Mouse (Mus musculus) liver, embryonic 16.5 days (tissue): ENCODE results near the gene Olfr978. TPM values are rescaled to one million over a fixed set of nuclear protein-coding genes. Genes with fewer than 3 reads are reported as not detected.
"Not testable (repeated sequence)": the region's sequence is repeated elsewhere in the genome, so short reads cannot be mapped to it uniquely, and the experiment has no call there.

Experiments used
- ATAC-seq: fragments of 200-750 bp; cut with Nextera tagmentation; 2 replicates; pipeline ENCODE4 v1.8.0; 2017; ENCODE audit warnings: low read depth, mild to moderate bottlenecking, moderate number of reproducible peaks, moderate library complexity
- H3K27ac ChIP-seq: fragments of 300-500 bp; sonication (generic); 2 replicates; pipeline ENCODE4 v1.5.1; 2014; ENCODE audit warnings: mild to moderate bottlenecking, low read length
- H3K27me3 ChIP-seq: fragments of 300-500 bp; sonication (generic); 2 replicates; pipeline ENCODE4 v1.6.1; 2014; ENCODE audit warnings: low read depth, low read length, mixed read lengths; ENCODE audit not compliant: control insufficient read depth, insufficient read depth
- H3K36me3 ChIP-seq: fragments of 300-500 bp; sonication (generic); 2 replicates; pipeline ENCODE4 v1.6.1; 2014; ENCODE audit warnings: mild to moderate bottlenecking; ENCODE audit not compliant: control insufficient read depth, insufficient read depth
- H3K4me1 ChIP-seq: fragments of 300-500 bp; sonication (generic); 2 replicates; pipeline ENCODE4 v1.6.1; 2014; ENCODE audit warnings: low read depth, low read length, mixed read lengths; ENCODE audit not compliant: control insufficient read depth
- H3K4me2 ChIP-seq: fragments of 300-500 bp; sonication (generic); 2 replicates; pipeline ENCODE4 v1.6.1; 2014; ENCODE audit warnings: low read depth, low read length, mixed read lengths
- H3K4me3 ChIP-seq: fragments of 300-500 bp; sonication (generic); 2 replicates; pipeline ENCODE4 v1.5.1; 2014; ENCODE audit warnings: low read depth, mild to moderate bottlenecking, low read length
- H3K9ac ChIP-seq: fragments of 300-500 bp; sonication (generic); 2 replicates; pipeline ENCODE4 v1.6.1; 2014; ENCODE audit warnings: low read depth, low read length
- H3K9me3 ChIP-seq: fragments of 300-500 bp; sonication (generic); replicated peaks from 2 replicates; pipeline ENCODE4 v1.6.1; 2016; ENCODE audit warnings: low read length; ENCODE audit not compliant: control insufficient read depth
- WGBS: fragments of 180-500 bp; shearing (Covaris S2); extraction: QIAGEN DNeasy Blood & Tissue Kit; methylation state at CpG from one replicate; pipeline ENCODE4 v1.1.7; 2014; ENCODE audit not compliant: insufficient replicate concordance; 5-methylcytosine and 5-hydroxymethylcytosine counted together
- polyA plus RNA-seq: library from polyadenylated mRNA; unstranded; fragments of >200 nt; fragmentation: Nextera tagmentation; extraction: Ambion mirVana; gene quantifications from 2 replicates; pipeline ENCODE4 v1.2.1, GENCODE M21; 2015

Olfr978 gene
- not detected in 2 replicates for polyA plus RNA-seq

DNA sequence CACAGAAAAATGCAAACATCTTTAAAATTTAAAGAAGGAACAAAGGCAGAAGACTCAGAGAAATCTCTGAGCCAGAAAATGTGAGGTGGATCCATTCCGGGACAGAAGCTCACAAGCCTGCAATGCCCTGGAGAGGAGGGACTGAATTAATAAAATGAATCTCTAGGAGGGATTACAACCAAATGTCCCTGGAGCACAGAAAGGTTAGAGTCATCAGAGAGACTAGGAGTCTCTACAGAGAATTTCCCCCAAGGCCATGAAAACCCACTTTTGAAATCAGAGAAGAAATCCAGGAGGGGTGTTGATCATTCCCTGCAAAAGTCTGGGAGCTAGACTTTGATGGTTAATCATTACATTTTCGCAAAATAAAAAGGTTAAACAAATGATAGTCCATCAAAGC lies at the start of gene Olfr978:
Gene Olfr978, plus strand, starts transcription at position 301 of the 400 bp plus-strand sequence.
- no peak for ATAC-seq
- H3K4me3 ChIP-seq = no peak within 1 kb of the TSS
- no peak within 1 kb of the TSS for H3K27ac ChIP-seq
- no peaks in the 10 kb centered on the region for H3K4me1 ChIP-seq
- H3K36me3 ChIP-seq = no peaks in the 10 kb centered on the region
- H3K27me3 ChIP-seq = no peaks in the 10 kb centered on the region
- H3K4me2 ChIP-seq = no peak within 1 kb of the TSS
- no peaks in the 10 kb centered on the region for H3K9me3 ChIP-seq
- WGBS = 48% methylated on average over 2 of the region's 2 CpGs
- H3K9ac ChIP-seq = no peak within 1 kb of the TSS

DNA sequence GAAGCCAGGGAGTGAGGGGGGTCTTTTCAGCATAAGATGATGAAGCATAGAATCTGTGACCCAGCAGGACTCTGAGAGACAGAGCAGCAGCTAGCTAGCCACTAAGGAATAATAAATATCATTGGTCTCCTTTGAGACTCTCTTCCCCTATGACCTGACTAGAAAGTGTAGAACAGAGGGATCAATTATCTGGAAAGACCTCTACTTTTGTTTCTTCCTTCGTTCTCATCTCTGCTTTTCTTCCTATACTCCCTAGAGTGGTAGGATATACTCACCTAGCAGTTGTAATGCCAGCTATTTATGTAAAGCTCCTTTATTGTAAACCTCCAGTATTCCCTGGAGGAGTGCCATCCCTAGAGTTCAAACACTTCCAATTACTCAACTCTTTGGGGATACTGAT lies 40.0 kb upstream of the Olfr978 start, which contains the start of gene Olfr975:
Gene Olfr975, minus strand, starts transcription at position 101 of the 400 bp plus-strand sequence.
- Histone ChIP-seq H3K9me3 (no peaks in the 10 kb centered on the region), H3K9ac (no peak within 1 kb of the TSS), H3K27ac (no peak within 1 kb of the TSS), H3K27me3 (no peaks in the 10 kb centered on the region), H3K4me3 (no peak within 1 kb of the TSS), H3K4me2 (no peak within 1 kb of the TSS), H3K4me1 (no peaks in the 10 kb centered on the region), H3K36me3 (no peaks in the 10 kb centered on the region)
- WGBS = 44% methylated on average over 1 of the region's 1 CpGs
- no peak for ATAC-seq

DNA sequence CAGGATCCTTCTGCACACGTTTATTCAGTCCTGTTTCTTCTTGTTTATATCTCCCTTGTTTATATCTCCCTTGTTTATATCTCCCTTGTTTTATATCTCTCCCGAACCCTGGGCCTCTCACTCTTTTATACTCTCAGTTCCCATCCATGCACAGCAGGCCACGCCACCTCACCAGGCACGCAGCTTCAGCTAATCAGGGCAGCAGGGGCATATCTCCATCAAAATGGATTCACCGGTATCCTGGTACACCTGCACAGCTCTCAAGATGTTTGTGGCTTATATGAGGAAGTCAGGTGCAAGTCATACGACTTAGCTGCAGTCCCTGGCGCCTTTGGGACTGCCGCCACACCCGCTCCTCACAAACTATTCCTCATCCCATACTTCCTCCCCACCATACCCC lies 30.9 kb upstream of the Olfr978 start, which contains the start of gene Olfr976:
Gene Olfr976, minus strand, starts transcription at position 101 of the 400 bp plus-strand sequence.
- H3K4me3 ChIP-seq, H3K27ac ChIP-seq, H3K36me3 ChIP-seq, H3K27me3 ChIP-seq, H3K9ac ChIP-seq, H3K4me2 ChIP-seq, H3K4me1 ChIP-seq, ATAC-seq, H3K9me3 ChIP-seq: not testable (repeated sequence)
- WGBS = 51% methylated on average over 7 of the region's 9 CpGs

DNA sequence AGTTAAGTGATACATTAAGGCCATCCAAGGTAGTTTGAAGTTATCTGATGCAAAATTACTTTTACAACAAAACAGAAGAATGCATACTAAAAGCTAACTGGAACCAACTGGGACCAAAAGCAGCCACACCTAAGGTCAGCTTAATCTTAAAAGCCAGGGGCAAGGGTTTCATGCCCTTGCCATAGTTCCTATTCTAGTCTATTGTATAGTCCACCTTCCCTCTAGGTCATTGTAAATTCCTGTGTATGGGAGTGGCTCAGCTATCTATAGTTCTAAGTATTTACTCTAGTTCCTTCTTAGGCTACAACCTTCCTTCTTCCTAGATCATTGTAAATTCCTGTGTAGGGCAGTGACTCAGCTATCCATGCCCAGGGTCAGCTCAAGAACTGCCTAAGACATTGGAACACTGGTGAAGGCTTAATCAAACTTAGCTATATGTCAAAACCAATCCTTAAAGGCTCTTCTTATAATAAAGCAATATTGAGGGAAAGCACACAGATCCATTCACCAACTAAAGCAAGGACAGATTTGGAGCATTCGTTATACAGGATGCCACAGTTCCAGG lies 15.2 kb upstream of the Olfr978 start:
- H3K9ac ChIP-seq, H3K4me1 ChIP-seq, ATAC-seq, H3K4me3 ChIP-seq, H3K36me3 ChIP-seq, H3K9me3 ChIP-seq, H3K4me2 ChIP-seq, H3K27ac ChIP-seq, H3K27me3 ChIP-seq: not testable (repeated sequence)
- 44% methylated on average over 1 of the region's 1 CpGs for WGBS

DNA sequence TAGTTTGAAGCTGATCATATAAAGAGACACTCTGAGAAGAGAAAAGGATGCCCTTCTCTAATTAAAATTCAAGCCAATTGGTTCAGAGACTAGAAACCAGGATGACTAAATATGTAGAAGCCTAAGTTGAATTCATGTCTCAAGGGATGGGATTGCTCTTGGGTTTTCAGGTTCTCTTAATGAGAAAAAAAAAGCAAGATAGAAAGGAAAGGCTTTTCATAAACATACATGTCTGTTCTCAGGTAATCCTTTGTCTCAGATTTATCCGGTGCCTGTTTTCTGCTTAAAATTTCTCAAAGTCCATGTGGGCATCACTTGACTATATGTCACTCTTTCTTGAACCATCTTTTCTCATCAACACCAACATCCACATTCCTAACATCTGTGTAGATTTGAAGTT lies 11.5 kb downstream of the Olfr978 start, which contains the start of gene Olfr979:
Gene Olfr979, minus strand, starts transcription at position 101 of the 400 bp plus-strand sequence.
- H3K27me3 ChIP-seq = no peaks in the 10 kb centered on the region
- no peak within 1 kb of the TSS for H3K4me3 ChIP-seq
- H3K9ac ChIP-seq = no peak within 1 kb of the TSS
- no peaks in the 10 kb centered on the region for H3K4me1 ChIP-seq
- no peak within 1 kb of the TSS for H3K4me2 ChIP-seq
- no peaks in the 10 kb centered on the region for H3K9me3 ChIP-seq
- WGBS = 81% methylated on average over 1 of the region's 1 CpGs
- H3K27ac ChIP-seq = no peak within 1 kb of the TSS
- ATAC-seq = no peak
- no peaks in the 10 kb centered on the region for H3K36me3 ChIP-seq

DNA sequence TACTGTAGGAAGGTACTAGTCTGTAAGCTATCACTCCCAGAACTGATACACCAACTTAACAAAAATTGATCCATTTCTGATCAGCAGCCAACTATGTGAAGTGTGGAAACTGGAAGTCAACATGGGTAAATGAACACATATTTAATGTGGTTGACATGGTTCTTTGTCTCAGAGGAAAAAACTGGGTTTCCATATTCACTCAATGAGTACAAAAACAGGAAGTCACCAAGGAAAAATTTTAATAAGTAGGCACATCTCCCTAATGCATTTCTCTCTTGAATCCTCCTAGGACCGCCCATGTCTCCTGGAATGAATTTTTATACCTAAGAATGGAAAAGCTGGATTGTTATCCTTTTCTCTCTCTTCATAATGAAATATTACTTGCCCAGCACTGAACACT lies 17.6 kb downstream of the Olfr978 start, which contains the start of gene Olfr980:
Gene Olfr980, minus strand, starts transcription at position 101 of the 400 bp plus-strand sequence.
- Histone ChIP-seq H3K4me3 (no peak within 1 kb of the TSS), H3K27ac (no peak within 1 kb of the TSS), H3K27me3 (no peaks in the 10 kb centered on the region), H3K4me2 (no peak within 1 kb of the TSS), H3K9ac (no peak within 1 kb of the TSS), H3K36me3 (no peaks in the 10 kb centered on the region), H3K9me3 (no peaks in the 10 kb centered on the region), H3K4me1 (no peaks in the 10 kb centered on the region)
- WGBS = 61% methylated on average over 1 of the region's 1 CpGs
- no peak for ATAC-seq

DNA sequence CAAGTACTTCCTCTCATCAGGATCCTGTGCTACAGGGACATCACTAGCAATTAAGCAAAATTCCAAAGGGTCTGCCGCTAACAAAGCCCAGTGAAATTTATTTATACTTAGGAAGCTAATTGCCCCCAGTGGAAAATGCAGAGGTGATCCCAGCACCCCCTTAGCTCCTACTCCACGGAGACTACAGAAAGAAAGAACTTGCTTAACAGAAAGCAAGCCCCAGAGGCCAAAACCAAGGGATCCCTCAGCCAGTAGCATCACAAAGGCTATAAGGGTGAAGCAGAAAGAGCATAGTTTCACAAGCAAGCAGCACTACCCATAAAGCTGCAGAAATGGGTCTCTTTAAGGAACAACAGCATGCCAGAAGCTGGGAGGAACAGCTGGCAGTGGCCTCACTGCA lies 29.3 kb downstream of the Olfr978 start, which contains the start of gene Olfr981:
Gene Olfr981, plus strand, starts transcription at position 301 of the 400 bp plus-strand sequence.
- H3K27ac ChIP-seq = no peak within 1 kb of the TSS
- no peaks in the 10 kb centered on the region for H3K9me3 ChIP-seq
- H3K36me3 ChIP-seq = no peaks in the 10 kb centered on the region
- no peak for ATAC-seq
- no peaks in the 10 kb centered on the region for H3K27me3 ChIP-seq
- H3K4me2 ChIP-seq = no peak within 1 kb of the TSS
- no peak within 1 kb of the TSS for H3K4me3 ChIP-seq
- H3K4me1 ChIP-seq = no peaks in the 10 kb centered on the region
- 50% methylated on average over 2 of the region's 2 CpGs for WGBS
- H3K9ac ChIP-seq = no peak within 1 kb of the TSS

Other genes with a start within 250 kb of the Olfr978 start
- not detected in 2 replicates for gene Olfr967, start 245.9 kb upstream of the Olfr978 start, polyA plus RNA-seq
- gene Olfr968, start 208.9 kb upstream of the Olfr978 start, polyA plus RNA-seq = not detected in 2 replicates
- not detected in 2 replicates for gene Olfr969, start 201.2 kb upstream of the Olfr978 start, polyA plus RNA-seq
- gene Olfr970, start 183.3 kb upstream of the Olfr978 start, polyA plus RNA-seq = not detected in 2 replicates
- gene Olfr971, start 155.2 kb upstream of the Olfr978 start, polyA plus RNA-seq = not detected in 2 replicates
- not detected in 2 replicates for gene Olfr972, start 125.7 kb upstream of the Olfr978 start, polyA plus RNA-seq
- not detected in 2 replicates for gene Olfr229, start 84.8 kb upstream of the Olfr978 start, polyA plus RNA-seq
- gene Olfr974, start 54.6 kb upstream of the Olfr978 start, polyA plus RNA-seq = not detected in 2 replicates
- gene Olfr975, start 40.1 kb upstream of the Olfr978 start, polyA plus RNA-seq = not detected in 2 replicates
- gene Olfr976, start 31.0 kb upstream of the Olfr978 start, polyA plus RNA-seq = not detected in 2 replicates
- gene Olfr979, start 11.4 kb downstream of the Olfr978 start, polyA plus RNA-seq = not detected in 2 replicates
- not detected in 2 replicates for gene Olfr980, start 17.5 kb downstream of the Olfr978 start, polyA plus RNA-seq
- not detected in 2 replicates for gene Olfr981, start 29.4 kb downstream of the Olfr978 start, polyA plus RNA-seq
- gene Olfr982, start 81.7 kb downstream of the Olfr978 start, polyA plus RNA-seq = not detected in 2 replicates
- gene Olfr983, start 101.5 kb downstream of the Olfr978 start, polyA plus RNA-seq = not detected in 2 replicates
- not detected in 2 replicates for gene Olfr984, start 122.1 kb downstream of the Olfr978 start, polyA plus RNA-seq
- gene Olfr985, start 138.1 kb downstream of the Olfr978 start, polyA plus RNA-seq = not detected in 2 replicates
- not detected in 2 replicates for gene Tmem225, start 156.0 kb downstream of the Olfr978 start, polyA plus RNA-seq
- gene Olfr986, start 188.8 kb downstream of the Olfr978 start, polyA plus RNA-seq = not detected in 2 replicates
- gene Zfp202, start 200.2 kb downstream of the Olfr978 start, polyA plus RNA-seq = 0.72 and 0.79 TPM in 2 replicates